Mouse (Mus musculus) adrenal gland, postnatal 10 days (tissue): ENCODE data around the gene Gm17622. TPM values are rescaled to one million over a fixed set of nuclear protein-coding genes. Genes with fewer than 3 reads are reported as not detected.

Experiments used
- DNase-seq: peaks from one replicate; pipeline ENCODE4 v3.0.0; 2021; ENCODE audit warnings: mixed read lengths
- total RNA-seq, 2 experiments: library from RNA; stranded (reverse); gene quantifications; 2 replicates each; pipeline ENCODE4 v1.2.3; 2021

Gene Gm17622
- total RNA-seq, 2 experiments from 2014 or later, result not detected

- DNase-seq, result no peak
Measured at GRCm38 (mm10) chr13:96511262-96511661, 20.7 kb downstream of the Gm17622 start.

DNA sequence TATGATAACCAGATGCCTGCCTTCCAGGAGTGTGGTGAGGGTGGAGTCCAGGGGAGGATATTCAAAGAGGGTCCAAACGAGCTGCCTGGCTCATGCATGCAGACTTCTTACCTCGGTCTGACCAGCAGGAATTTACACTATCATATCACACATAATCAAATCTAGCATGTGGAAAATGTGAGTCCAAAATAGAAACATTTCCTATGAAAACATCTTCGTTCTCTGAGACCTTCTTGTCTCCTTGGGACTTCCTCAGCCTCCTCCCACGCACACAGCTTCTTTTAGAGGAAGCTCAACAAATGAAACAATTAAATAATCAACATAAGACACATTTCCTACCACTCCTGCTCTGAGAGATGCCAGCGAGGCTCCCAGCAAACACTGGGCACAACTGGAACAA lies 21.4 kb downstream of the Gm17622 start:
- no peak for DNase-seq

GRCm38 (mm10) chr13:96514154-96514942 lies 23.8 kb downstream of the Gm17622 start:
- no peak for DNase-seq

DNA sequence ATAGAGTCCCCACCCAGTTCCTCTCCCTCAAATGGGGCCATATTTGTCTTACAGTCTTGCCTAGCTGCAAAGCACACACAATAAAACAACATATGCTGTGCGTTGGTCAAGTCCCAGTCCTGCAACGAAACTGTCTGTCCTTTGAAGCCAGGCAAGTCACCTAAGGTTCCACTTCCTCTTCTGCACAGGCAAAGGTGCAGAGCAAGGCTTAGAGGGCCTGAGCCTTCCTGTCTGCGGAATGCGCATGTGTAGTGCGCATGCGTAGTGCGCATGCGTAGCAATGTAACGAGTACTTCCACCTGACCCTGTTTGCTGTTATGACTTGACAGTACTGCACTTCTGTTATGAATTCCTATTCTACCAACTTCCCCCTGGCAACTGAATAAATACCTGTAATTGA lies 25.7 kb downstream of the Gm17622 start:
- no peak for DNase-seq

GRCm38 (mm10) chr13:96517335-96517734 lies 26.8 kb downstream of the Gm17622 start:
- no peak for DNase-seq

GRCm38 (mm10) chr13:96521294-96521693 lies 30.8 kb downstream of the Gm17622 start:
- no peak for DNase-seq

DNA sequence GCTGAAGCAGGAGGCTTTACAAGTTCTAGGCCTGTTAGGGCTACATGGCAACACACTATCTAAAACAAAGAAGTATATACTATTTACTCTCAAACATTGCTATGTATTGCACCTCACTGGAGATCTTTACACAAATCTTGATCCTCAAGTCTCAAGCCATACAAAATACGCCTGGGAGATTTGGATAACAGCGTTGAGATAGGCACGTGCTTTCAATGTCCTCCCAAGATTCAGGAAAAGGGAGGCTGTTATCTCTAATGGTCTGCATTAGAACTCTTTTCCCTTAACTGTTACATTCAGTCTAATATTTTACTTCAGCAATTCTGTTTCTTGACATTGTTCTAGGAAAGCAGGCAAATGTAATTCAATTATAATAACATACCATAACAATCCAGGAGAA lies 36.5 kb downstream of the Gm17622 start:
- DNase-seq, result no peak

- no peak for DNase-seq
Measured at GRCm38 (mm10) chr13:96527856-96528255, 37.3 kb downstream of the Gm17622 start.

GRCm38 (mm10) chr13:96528776-96529175 lies 38.2 kb downstream of the Gm17622 start:
- no peak for DNase-seq

DNA sequence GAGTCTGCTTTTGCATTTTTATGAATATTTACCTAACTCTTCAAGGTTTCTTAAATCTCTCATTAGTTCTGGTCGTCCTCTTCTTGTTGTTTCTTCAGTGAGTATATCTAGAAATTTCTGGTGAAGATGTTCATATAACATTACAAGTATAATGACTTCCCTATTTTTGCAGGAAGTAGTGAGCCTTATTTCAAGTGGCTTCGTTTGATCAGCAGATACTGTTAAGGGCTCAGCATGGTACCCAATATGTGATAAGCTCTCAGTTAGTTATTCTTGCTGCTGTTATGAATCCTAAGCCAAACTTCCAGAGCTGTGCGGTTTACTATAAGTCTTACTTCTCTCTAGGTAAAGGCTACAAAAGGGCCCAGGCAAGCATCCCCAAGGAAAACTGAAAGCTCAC lies 39.0 kb downstream of the Gm17622 start:
- DNase-seq, result no peak

- DNase-seq, result no peak
Measured at GRCm38 (mm10) chr13:96530064-96530463, 39.5 kb downstream of the Gm17622 start.

- no peak for DNase-seq
Measured at GRCm38 (mm10) chr13:96532176-96532575, 41.6 kb downstream of the Gm17622 start.

DNA sequence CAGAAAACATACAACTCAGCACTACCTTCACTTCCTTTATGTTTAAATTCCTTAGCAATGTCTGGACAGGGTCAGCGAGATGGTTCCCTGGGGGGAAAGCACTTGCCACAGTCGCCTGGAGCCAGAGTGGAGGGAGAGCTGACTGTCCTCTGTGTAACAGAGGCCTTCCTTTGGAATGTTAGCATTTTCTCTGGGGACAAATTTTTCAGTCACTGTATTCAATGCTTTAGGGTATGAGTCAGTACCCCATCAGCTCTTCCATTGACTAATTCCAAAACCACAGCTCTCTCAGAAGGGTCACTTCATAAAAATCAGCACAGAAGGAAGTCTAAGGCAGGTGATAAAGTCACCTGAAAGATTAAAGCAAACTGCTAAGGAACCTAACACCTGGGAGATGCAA lies 43.2 kb downstream of the Gm17622 start:
- DNase-seq, result no peak

- no peak for DNase-seq
Measured at GRCm38 (mm10) chr13:96536821-96537572, 46.5 kb downstream of the Gm17622 start.

GRCm38 (mm10) chr13:96538103-96538502 lies 47.6 kb downstream of the Gm17622 start:
- no peak for DNase-seq

Other genes with a start within 250 kb of the Gm17622 start
- gene Poc5, start 102.4 kb upstream of the Gm17622 start, total RNA-seq, result 10 to 100 TPM; 11.9 to 16.7 TPM
- gene Ankdd1b, start 19.5 kb upstream of the Gm17622 start, total RNA-seq, result 1 to 10 TPM; 1.2 TPM
- gene Polk, start 51.8 kb downstream of the Gm17622 start, total RNA-seq, result 10 to 100 TPM; 26.1 to 29.8 TPM
- 10 to 100 TPM; 57.2 to 76.6 TPM for gene Col4a3bp, start 51.9 kb downstream of the Gm17622 start, total RNA-seq
- gene Hmgcr, start 180.2 kb downstream of the Gm17622 start, total RNA-seq, result 10 to 100 TPM; 39.4 to 58.5 TPM